Mouse (Mus musculus) neural tube, embryonic 11.5 days (tissue): ENCODE measurements around the gene Cdkal1. TPM values are rescaled to one million over a fixed set of nuclear protein-coding genes. Genes with fewer than 3 reads are reported as not detected.

Experiments used
- ATAC-seq: fragments of 200-750 bp; cut with Nextera tagmentation; 2 replicates; pipeline ENCODE4 v1.8.0; 2017; ENCODE audit warnings: moderate number of reproducible peaks, mild to moderate bottlenecking, moderate TSS enrichment, moderate library complexity; ENCODE audit not compliant: insufficient read depth, low FRiP score, low TSS enrichment
- DNase-seq: peaks from one replicate; pipeline ENCODE4 v3.0.0-alpha.2; 2015; ENCODE audit warnings: low spot score
- H3K27ac ChIP-seq: fragments of 300-500 bp; sonication (generic); 2 replicates; pipeline ENCODE4 v1.5.1; 2014; ENCODE audit warnings: low read depth, mild to moderate bottlenecking, low read length
- H3K27me3 ChIP-seq: fragments of 300-500 bp; sonication (generic); 2 replicates; pipeline ENCODE4 v1.6.1; 2014; ENCODE audit warnings: mild to moderate bottlenecking, low read length, mixed read lengths; ENCODE audit not compliant: control insufficient read depth, insufficient read depth
- H3K36me3 ChIP-seq: fragments of 300-500 bp; sonication (generic); 2 replicates; pipeline ENCODE4 v1.6.1; 2014; ENCODE audit warnings: mild to moderate bottlenecking, low read length, moderate library complexity, mixed read lengths; ENCODE audit not compliant: control insufficient read depth, insufficient read depth
- H3K4me1 ChIP-seq: fragments of 300-500 bp; sonication (generic); 2 replicates; pipeline ENCODE4 v1.6.1; 2014; ENCODE audit warnings: low read length, mixed read lengths; ENCODE audit not compliant: control insufficient read depth, insufficient read depth
- H3K4me2 ChIP-seq: fragments of 300-500 bp; sonication (generic); 2 replicates; pipeline ENCODE4 v1.6.1; 2014; ENCODE audit warnings: low read depth, mild to moderate bottlenecking, moderate library complexity
- H3K4me3 ChIP-seq: fragments of 300-500 bp; sonication (generic); 2 replicates; pipeline ENCODE4 v1.5.1; 2014; ENCODE audit warnings: low read depth, low read length
- H3K9ac ChIP-seq: fragments of 300-500 bp; sonication (generic); 2 replicates; pipeline ENCODE4 v1.6.1; 2014; ENCODE audit warnings: mild to moderate bottlenecking, low read length
- H3K9me3 ChIP-seq: fragments of 300-500 bp; sonication (generic); 2 replicates; pipeline ENCODE4 v1.6.1; 2016; ENCODE audit warnings: low read length; ENCODE audit not compliant: control insufficient read depth
- WGBS: fragments of 180-500 bp; shearing (Covaris S2); extraction: QIAGEN DNeasy Blood & Tissue Kit; methylation state at CpG from one replicate; pipeline ENCODE4 v1.1.7; 2014; 5-methylcytosine and 5-hydroxymethylcytosine counted together
- polyA plus RNA-seq: library from polyadenylated mRNA; unstranded; fragments of >200 nt; fragmentation: Nextera tagmentation; extraction: Ambion mirVana; gene quantifications from 2 replicates; pipeline ENCODE4 v1.2.1, GENCODE M21; 2014

Gene Cdkal1
- polyA plus RNA-seq, 1 experiment from 2014 or later: 27.5 TPM

GRCm38 (mm10) chr13:29635581-29635980, 219.9 kb downstream of the Cdkal1 start:
- Histone ChIP-seq H3K4me2 (no peak overlapping the region), H3K9ac (no peak overlapping the region), H3K27ac (no peak overlapping the region), H3K9me3 (no peaks in the 10 kb centered on the region), H3K27me3 (no peaks in the 10 kb centered on the region), H3K36me3 (no peaks in the 10 kb centered on the region), H3K4me1 (no peaks in the 10 kb centered on the region), H3K4me3 (no peak overlapping the region)
- ATAC-seq: no peak
- no peak for DNase-seq
- WGBS: 77% methylated on average over 3 of the region's 3 CpGs

- H3K4me3 ChIP-seq: no peak overlapping the region
- no peak overlapping the region for H3K9ac ChIP-seq
- no peak overlapping the region for H3K4me2 ChIP-seq
- H3K27ac ChIP-seq: no peak overlapping the region
- H3K27me3 ChIP-seq: no peaks in the 10 kb centered on the region
- 79% methylated on average over 5 of the region's 5 CpGs for WGBS
- DNase-seq: no peak
- H3K4me1 ChIP-seq: no peaks in the 10 kb centered on the region
- H3K36me3 ChIP-seq: no peaks in the 10 kb centered on the region; the same call in 1 of the 2 replicates
- no peak for ATAC-seq
- no peaks in the 10 kb centered on the region for H3K9me3 ChIP-seq
Measured at GRCm38 (mm10) chr13:29631342-29631741, 224.1 kb downstream of the Cdkal1 start.

DNA sequence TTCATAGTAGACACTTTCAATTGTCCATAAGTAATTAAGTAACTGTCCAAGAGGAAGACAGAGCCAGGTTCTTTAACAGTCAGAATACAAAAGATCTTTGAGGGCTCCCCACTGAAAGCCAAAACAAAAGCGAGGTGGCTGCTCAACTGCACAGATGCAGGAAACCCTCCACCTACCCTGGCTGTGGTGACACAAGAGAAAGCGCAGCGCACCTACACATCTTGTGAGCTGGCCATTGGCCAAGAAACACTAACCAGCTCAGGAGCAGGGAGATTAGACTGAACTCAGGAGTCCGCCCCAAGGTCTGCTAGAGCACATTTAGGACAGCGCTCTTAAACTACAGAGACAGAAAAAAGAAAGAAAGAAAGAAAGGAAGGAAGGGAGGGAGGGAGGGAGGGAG, 226.9 kb downstream of the Cdkal1 start:
- no peaks in the 10 kb centered on the region for H3K9me3 ChIP-seq
- no peak overlapping the region for H3K27ac ChIP-seq
- no peaks in the 10 kb centered on the region; the same call in 1 of the 2 replicates for H3K36me3 ChIP-seq
- WGBS: 65% methylated on average over 3 of the region's 5 CpGs
- H3K4me2 ChIP-seq: no peak overlapping the region
- no peaks in the 10 kb centered on the region for H3K4me1 ChIP-seq
- ATAC-seq (no peak), DNase-seq (no peak)
- H3K4me3 ChIP-seq: no peak overlapping the region
- H3K27me3 ChIP-seq: no peaks in the 10 kb centered on the region
- H3K9ac ChIP-seq: no peak overlapping the region

DNA sequence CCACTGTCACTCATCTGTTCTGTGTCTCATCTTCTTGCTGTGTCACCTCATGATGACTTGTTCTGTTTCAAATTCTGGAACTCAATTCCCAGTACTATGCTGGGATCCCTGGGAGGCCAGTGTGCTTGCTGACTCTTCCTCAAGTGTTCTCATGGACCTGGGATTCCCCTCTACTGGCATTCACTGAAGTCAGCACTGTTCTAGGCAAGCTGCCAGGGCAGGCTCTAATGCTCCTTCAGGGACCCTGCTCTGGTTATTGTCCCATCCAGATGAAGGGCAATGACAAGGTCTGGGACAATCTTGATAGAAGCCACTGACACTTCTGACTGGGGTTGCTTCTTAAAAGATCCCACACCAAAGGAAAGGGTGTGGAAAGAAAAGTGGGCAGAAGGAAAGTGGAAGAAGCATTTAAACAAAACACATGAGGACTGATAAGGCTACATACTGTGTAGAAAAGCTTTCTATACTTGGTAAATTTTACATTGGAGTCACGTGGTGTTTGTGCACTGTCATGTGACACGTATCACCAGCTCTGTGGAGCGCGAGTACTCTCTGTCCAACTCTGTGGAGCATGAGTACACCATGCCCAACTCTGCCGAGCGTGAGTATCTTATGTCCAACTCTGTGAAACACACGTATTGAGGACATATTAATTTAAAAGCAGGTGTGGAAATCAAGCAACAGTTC, 227.9 kb downstream of the Cdkal1 start:
- no peaks in the 10 kb centered on the region; the same call in 1 of the 2 replicates for H3K36me3 ChIP-seq
- DNase-seq (no peak), ATAC-seq (no peak)
- no peak overlapping the region for H3K9ac ChIP-seq
- H3K4me3 ChIP-seq: no peak overlapping the region
- WGBS: 91% methylated on average over 7 of the region's 7 CpGs
- no peaks in the 10 kb centered on the region for H3K27me3 ChIP-seq
- H3K4me2 ChIP-seq: no peak overlapping the region
- H3K27ac ChIP-seq: no peak overlapping the region
- H3K9me3 ChIP-seq: no peaks in the 10 kb centered on the region
- no peaks in the 10 kb centered on the region for H3K4me1 ChIP-seq

DNA sequence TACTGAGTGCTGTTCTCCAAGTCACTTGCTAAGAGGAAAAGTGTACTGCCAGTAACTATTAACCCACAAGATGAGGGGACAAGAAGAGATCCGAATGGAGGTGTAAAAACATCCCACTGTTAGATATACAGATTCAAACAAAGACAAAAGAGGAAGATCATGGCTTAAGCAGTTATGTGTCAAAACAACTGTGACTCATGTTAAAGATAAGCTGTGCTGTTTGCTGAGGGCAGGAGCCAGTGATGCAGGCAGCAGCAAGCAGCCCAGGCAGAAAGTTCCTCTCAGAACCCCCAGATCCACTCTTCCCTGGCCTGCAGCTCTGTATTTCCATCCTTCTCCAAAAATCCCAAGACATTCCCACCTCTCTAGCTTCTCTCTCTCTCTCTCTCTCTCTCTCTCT, 230.5 kb downstream of the Cdkal1 start:
- H3K4me2 ChIP-seq: no peak overlapping the region
- no peak overlapping the region for H3K27ac ChIP-seq
- WGBS: 67% methylated on average over 1 of the region's 1 CpGs
- no peaks in the 10 kb centered on the region for H3K4me1 ChIP-seq
- H3K36me3 ChIP-seq: no peaks in the 10 kb centered on the region
- DNase-seq (no peak), ATAC-seq (no peak)
- no peak overlapping the region for H3K9ac ChIP-seq
- H3K27me3 ChIP-seq: no peaks in the 10 kb centered on the region
- H3K9me3 ChIP-seq: no peaks in the 10 kb centered on the region
- no peak overlapping the region for H3K4me3 ChIP-seq

DNA sequence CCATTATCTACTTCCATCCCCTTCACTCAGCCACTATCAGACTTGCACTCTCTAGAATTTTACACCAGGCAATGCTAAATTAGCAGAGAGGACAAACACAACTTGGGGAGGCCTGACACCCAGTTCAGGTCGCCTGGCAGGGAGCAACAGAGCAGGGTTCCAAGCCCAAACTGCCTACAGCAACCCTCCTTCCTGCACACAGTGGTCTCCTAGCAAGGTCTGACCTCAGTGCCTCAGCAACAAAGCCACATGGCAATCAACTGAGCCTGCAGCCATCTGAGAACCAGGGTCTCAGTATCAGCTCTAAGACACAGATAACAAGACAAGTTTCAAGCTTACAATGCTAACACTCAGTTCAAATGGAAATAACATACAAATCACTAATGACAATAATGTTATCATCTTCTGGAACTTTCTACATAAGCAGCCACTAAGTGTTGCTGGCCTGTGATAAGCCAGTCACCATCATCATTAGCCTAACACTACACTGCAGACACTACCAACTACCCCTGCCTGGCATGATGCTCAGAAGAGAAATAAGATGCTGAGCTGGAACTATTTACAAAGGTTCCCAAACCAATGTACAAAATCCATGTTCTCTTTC, 231.7 kb downstream of the Cdkal1 start:
- WGBS: 76% methylated on average over 1 of the region's 1 CpGs

GRCm38 (mm10) chr13:29621881-29622280, 233.6 kb downstream of the Cdkal1 start:
- H3K27ac ChIP-seq: no peak overlapping the region
- WGBS: 65% methylated on average over 7 of the region's 7 CpGs
- H3K36me3 ChIP-seq: no peaks in the 10 kb centered on the region
- H3K4me2 ChIP-seq: no peak overlapping the region
- H3K4me1 ChIP-seq: no peaks in the 10 kb centered on the region
- H3K27me3 ChIP-seq: no peaks in the 10 kb centered on the region
- DNase-seq: peak; percentile 27
- no peaks in the 10 kb centered on the region for H3K9me3 ChIP-seq
- no peak overlapping the region for H3K4me3 ChIP-seq
- no peak for ATAC-seq
- no peak overlapping the region for H3K9ac ChIP-seq

More for the DNA sequence above, 231.7 kb downstream of the Cdkal1 start:
- DNase-seq: no peak
- Histone ChIP-seq H3K4me1 (no peaks in the 10 kb centered on the region), H3K27ac (no peak overlapping the region), H3K36me3 (no peaks in the 10 kb centered on the region), H3K4me3 (no peak overlapping the region), H3K9me3 (no peaks in the 10 kb centered on the region), H3K9ac (no peak overlapping the region), H3K4me2 (no peak overlapping the region), H3K27me3 (no peaks in the 10 kb centered on the region)
- ATAC-seq: no peak

DNA sequence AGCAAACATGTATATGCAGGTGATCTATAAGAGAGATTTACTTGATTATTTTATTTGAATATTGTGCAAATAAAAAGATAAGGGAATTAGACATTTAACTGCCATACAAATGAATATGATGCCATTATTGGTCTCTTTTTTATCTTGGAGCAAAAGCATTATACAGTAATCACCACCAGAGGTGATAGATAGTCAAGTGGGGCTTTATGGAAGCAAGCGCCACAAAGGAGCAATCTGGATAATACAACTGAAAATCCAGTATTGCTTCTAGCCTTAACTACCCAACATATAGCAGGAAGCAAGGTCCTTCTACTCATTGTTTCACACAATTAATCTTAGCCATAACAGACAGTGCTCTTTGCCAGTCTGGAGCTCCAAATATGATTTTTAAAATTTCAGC, 234.1 kb downstream of the Cdkal1 start:
- Histone ChIP-seq H3K4me1 (no peaks in the 10 kb centered on the region), H3K9ac (no peak overlapping the region), H3K27ac (no peak overlapping the region), H3K27me3 (no peaks in the 10 kb centered on the region), H3K4me2 (no peak overlapping the region), H3K4me3 (no peak overlapping the region), H3K9me3 (no peaks in the 10 kb centered on the region), H3K36me3 (no peaks in the 10 kb centered on the region)
- ATAC-seq: no peak
- no peak for DNase-seq
- WGBS: 91% methylated on average over 1 of the region's 1 CpGs

DNA sequence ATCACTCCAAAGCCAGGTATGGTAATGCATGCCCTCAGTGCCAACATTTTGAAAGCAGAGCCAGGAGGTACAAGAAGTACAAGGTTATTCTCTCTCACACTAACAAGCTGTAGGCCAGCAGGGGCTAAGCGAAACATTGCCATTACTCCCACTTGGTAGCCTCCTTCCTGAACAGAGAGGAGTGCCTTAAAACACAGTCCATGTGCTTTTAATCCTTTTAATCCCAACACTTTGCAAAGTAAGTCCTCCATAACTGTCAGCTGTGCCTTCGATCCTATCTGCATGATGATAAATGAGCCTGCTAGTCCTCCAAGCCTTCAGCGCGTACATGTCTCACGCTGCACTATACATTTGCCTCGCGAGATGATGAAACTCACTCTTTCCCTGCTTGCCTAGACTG, 234.6 kb downstream of the Cdkal1 start:
- Histone ChIP-seq H3K4me1 (no peaks in the 10 kb centered on the region), H3K27ac (no peak overlapping the region), H3K27me3 (no peaks in the 10 kb centered on the region), H3K9me3 (no peaks in the 10 kb centered on the region), H3K4me2 (no peak overlapping the region), H3K36me3 (no peaks in the 10 kb centered on the region), H3K9ac (no peak overlapping the region), H3K4me3 (no peak overlapping the region)
- DNase-seq (no peak), ATAC-seq (no peak)
- WGBS: 86% methylated on average over 7 of the region's 7 CpGs
